Mouse (Mus musculus) myocyte (in vitro differentiated cells): ENCODE results near the gene Tnxb. TPM values are rescaled to one million over a fixed set of nuclear protein-coding genes. Genes with fewer than 3 reads are reported as not detected.

ENCODE experiments used
- H3K27me3 ChIP-seq: one replicate; pipeline ENCODE4 v1.6.1; 2011; ENCODE audit not compliant: control insufficient read depth, insufficient read depth, insufficient read length
- H3K36me3 ChIP-seq: one replicate; pipeline ENCODE4 v1.6.1; 2011; ENCODE audit not compliant: control insufficient read depth, insufficient read depth
- H3K4me2 ChIP-seq: one replicate; pipeline ENCODE4 v1.6.1; 2011; ENCODE audit warnings: low read depth, control low read depth
- H3K4me3 ChIP-seq: one replicate; pipeline ENCODE4 v1.5.1; 2011; ENCODE audit warnings: mild to moderate bottlenecking, control low read depth, moderate library complexity
- H3K79me2 ChIP-seq: one replicate; pipeline ENCODE4 v1.6.1; 2011; ENCODE audit not compliant: control insufficient read depth, insufficient read depth
- H3ac ChIP-seq: one replicate; pipeline ENCODE4 v1.6.1; 2011; ENCODE audit not compliant: control insufficient read depth, insufficient read length
- CEBPB ChIP-seq: IDR thresholded peaks from 2 replicates; pipeline ENCODE4 v1.6.1; 2011; ENCODE audit warnings: mild to moderate bottlenecking, moderate library complexity; ENCODE audit not compliant: poor library complexity, insufficient read depth, severe bottlenecking
- E2F4 ChIP-seq: IDR thresholded peaks from one replicate; pipeline ENCODE4 v1.6.1; 2011; ENCODE audit warnings: mild to moderate bottlenecking, control low read depth, moderate library complexity; ENCODE audit not compliant: insufficient read depth
- MAX ChIP-seq: IDR thresholded peaks from one replicate; pipeline ENCODE4 v1.6.1; 2011; ENCODE audit warnings: low read depth, mild to moderate bottlenecking, control low read depth
- MYOD1 ChIP-seq, 3 experiments: IDR thresholded peaks; one replicate each; pipeline ENCODE4 v1.6.1; 2011; ENCODE audit warnings: control low read depth in 2 of 3, low read depth in 2 of 3, mild to moderate bottlenecking in 2 of 3, moderate library complexity in 1 of 3; ENCODE audit not compliant: insufficient read length in 2 of 3, control insufficient read depth in 1 of 3
- MYOG ChIP-seq, 3 experiments: IDR thresholded peaks; one replicate each; pipeline ENCODE4 v1.6.1; 2011; ENCODE audit warnings: control low read depth in 2 of 3, low read depth in 2 of 3, mild to moderate bottlenecking in 2 of 3; ENCODE audit not compliant: insufficient read length in 2 of 3, control insufficient read depth in 1 of 3, insufficient read depth in 1 of 3
- POLR2A ChIP-seq: IDR thresholded peaks from one replicate; pipeline ENCODE4 v1.6.1; 2011; ENCODE audit warnings: low read depth, mild to moderate bottlenecking, control low read depth, moderate library complexity; ENCODE audit not compliant: insufficient read length
- POLR2AphosphoS2 ChIP-seq: IDR thresholded peaks from one replicate; pipeline ENCODE4 v1.6.1; 2011; ENCODE audit warnings: low read depth, control low read depth; ENCODE audit not compliant: insufficient read length
- REST ChIP-seq: IDR thresholded peaks from one replicate; pipeline ENCODE4 v1.6.1; 2011; ENCODE audit warnings: mild to moderate bottlenecking, control low read depth, moderate library complexity; ENCODE audit not compliant: insufficient read depth, insufficient read length
- SRF ChIP-seq: IDR thresholded peaks from one replicate; pipeline ENCODE4 v1.6.1; 2011; ENCODE audit warnings: low read depth; ENCODE audit not compliant: control insufficient read depth, insufficient read length
- TCF12 ChIP-seq: IDR thresholded peaks from one replicate; pipeline ENCODE4 v1.6.1; 2011; ENCODE audit warnings: mild to moderate bottlenecking, control low read depth; ENCODE audit not compliant: poor library complexity, insufficient read depth, severe bottlenecking
- TCF3 ChIP-seq: IDR thresholded peaks from one replicate; pipeline ENCODE4 v1.6.1; 2011; ENCODE audit warnings: low read depth, control low read depth; ENCODE audit not compliant: insufficient read length
- USF1 ChIP-seq: IDR thresholded peaks from one replicate; pipeline ENCODE4 v1.6.1; 2011; ENCODE audit warnings: low read depth, mild to moderate bottlenecking, control low read depth, moderate library complexity
- polyA plus RNA-seq: library from polyadenylated mRNA; unstranded; fragments of >200 nt; fragmentation: generic; extraction: Trizol; gene quantifications from one replicate; pipeline ENCODE4 v1.2.1, GENCODE M21; 2012; ENCODE audit warnings: missing spikeins

The Tnxb gene
- polyA plus RNA-seq, 1 experiment = under 0.01 TPM

DNA sequence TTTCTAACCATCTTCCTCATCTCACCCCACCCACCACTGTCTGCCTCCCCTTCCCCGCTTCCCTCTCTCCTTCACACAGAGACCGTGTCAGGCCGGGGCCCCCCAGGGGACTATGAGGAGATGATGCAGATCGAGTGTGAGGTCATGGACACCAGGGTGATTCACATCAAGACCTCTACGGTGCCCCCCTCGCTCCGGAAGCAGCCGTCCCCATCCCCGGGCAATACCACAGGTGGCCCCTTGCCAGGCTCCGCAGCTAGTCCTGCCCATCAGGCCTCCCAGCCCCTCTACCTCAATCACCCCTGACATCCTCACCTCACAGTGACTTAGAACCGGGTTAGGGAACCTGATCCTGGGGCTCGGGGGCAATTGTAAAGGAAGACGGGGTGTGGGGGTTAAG lies 15.9 kb upstream of the Tnxb start:
- peaks cover 3% of the 10 kb centered on the region for H3K36me3 ChIP-seq
- no peak overlapping the region for H3K4me3 ChIP-seq
- no peak overlapping the region for H3K4me2 ChIP-seq
- no peak for TF ChIP-seq MYOD1 (IDR thresholded peaks at IDR 0.05; ENCODE audit: control insufficient read depth in 1 of 3, insufficient read length in 2 of 3, low read depth in 2 of 3)
- TF ChIP-seq TCF12 = no peak
- no peak for TF ChIP-seq E2F4
- TF ChIP-seq CEBPB = no peak
- no peak for TF ChIP-seq SRF
- TF ChIP-seq POLR2AphosphoS2 = no peak
- TF ChIP-seq REST = no peak
- TF ChIP-seq MAX = no peak
- TF ChIP-seq POLR2A = no peak
- no peak for TF ChIP-seq MYOG (IDR thresholded peaks at IDR 0.05; ENCODE audit: control insufficient read depth in 1 of 3, insufficient read depth in 1 of 3, insufficient read length in 2 of 3, low read depth in 2 of 3)
- no peak for TF ChIP-seq USF1
- no peak for TF ChIP-seq TCF3
- no peaks in the 10 kb centered on the region for H3K79me2 ChIP-seq
- H3K27me3 ChIP-seq = peaks cover 12% of the 10 kb centered on the region
- H3ac ChIP-seq = no peak overlapping the region

DNA sequence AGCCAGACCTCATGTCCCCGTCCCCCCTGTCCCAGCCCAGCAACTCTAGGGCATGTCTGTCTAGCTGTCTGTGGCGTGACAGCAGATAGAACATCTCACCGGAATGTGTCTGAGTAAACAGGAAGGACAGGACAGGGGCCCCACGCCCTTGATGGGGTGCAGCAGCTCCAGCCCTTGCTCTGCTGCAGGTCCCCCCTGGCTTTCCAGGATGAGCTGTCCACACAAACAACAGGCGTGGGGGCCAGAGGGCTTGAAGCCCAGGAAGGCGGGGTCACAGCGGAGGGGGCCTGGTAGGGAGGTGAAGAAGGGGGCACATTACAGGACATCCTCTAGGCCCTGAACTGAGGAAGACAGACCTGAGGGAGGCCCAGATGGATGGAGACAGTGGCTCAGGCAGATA lies 15.2 kb upstream of the Tnxb start:
- Histone ChIP-seq H3ac (no peak overlapping the region), H3K79me2 (no peaks in the 10 kb centered on the region), H3K27me3 (peaks cover 17% of the 10 kb centered on the region), H3K36me3 (peaks cover 3% of the 10 kb centered on the region), H3K4me3 (no peak overlapping the region), H3K4me2 (no peak overlapping the region)
- TF ChIP-seq E2F4 (no peak), MYOD1 (IDR thresholded peaks at IDR 0.05; ENCODE audit: control insufficient read depth in 1 of 3, insufficient read length in 2 of 3, low read depth in 2 of 3) (no peak), SRF (no peak), MAX (no peak), POLR2A (no peak), POLR2AphosphoS2 (no peak), MYOG (IDR thresholded peaks at IDR 0.05; ENCODE audit: control insufficient read depth in 1 of 3, insufficient read depth in 1 of 3, insufficient read length in 2 of 3, low read depth in 2 of 3) (no peak), CEBPB (no peak), TCF3 (no peak), REST (no peak), TCF12 (no peak), USF1 (no peak)

DNA sequence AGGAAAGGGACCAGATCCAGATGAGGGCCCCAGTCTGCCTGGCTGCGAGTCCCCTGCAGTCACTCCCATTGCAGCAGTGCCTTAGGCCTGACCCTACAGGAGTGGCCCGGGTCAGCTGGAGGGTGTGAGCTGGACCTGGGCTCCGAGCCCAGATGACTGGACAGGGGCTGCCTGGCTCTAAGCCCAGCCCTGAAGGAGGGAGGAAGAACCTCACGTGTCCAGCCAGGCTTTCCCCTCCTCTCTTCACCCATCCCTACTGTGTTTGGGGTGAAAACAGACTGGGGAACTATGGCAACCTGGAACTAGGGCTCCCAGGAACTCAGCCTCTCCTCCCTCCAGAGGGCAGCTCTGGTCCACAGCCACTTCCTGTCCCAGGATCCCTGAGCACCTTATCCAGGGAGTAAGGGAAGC lies 14.7 kb upstream of the Tnxb start:
- TF ChIP-seq POLR2AphosphoS2 = peak; percentile 23
- no peak for TF ChIP-seq POLR2A
- Histone ChIP-seq H3K79me2 (no peaks in the 10 kb centered on the region), H3K27me3 (peaks cover 21% of the 10 kb centered on the region), H3K36me3 (peaks cover 3% of the 10 kb centered on the region), H3ac (no peak overlapping the region), H3K4me3 (no peak overlapping the region), H3K4me2 (no peak overlapping the region)

DNA sequence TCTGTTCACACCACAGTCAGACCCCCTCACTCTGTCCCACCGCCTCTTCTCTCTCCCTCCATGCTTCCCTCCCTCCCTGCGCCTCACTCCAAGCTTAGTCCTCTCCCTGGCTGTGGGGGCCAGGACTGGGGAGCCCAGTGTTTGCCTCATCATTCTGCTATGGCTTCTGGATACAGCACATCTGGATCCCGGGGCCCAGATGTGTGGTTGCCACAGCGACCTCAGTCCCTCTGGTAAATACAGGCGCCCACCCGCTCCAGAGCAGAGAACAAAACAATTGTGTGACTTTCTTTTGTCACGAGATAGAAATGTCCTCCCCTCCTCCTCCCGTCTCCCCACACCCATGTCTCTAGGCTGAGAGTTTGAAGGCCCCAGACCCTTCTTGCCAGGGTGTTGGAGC lies 13.7 kb upstream of the Tnxb start:
- H3K4me2 ChIP-seq = no peak overlapping the region
- H3ac ChIP-seq = no peak overlapping the region
- H3K27me3 ChIP-seq = peaks cover 31% of the 10 kb centered on the region
- H3K4me3 ChIP-seq = no peak overlapping the region
- no peaks in the 10 kb centered on the region for H3K79me2 ChIP-seq
- H3K36me3 ChIP-seq = peaks cover 3% of the 10 kb centered on the region
- TF ChIP-seq MYOD1 (IDR thresholded peaks at IDR 0.05; ENCODE audit: control insufficient read depth in 1 of 3, insufficient read length in 2 of 3, low read depth in 2 of 3) (no peak), TCF12 (no peak), MYOG (IDR thresholded peaks at IDR 0.05; ENCODE audit: control insufficient read depth in 1 of 3, insufficient read depth in 1 of 3, insufficient read length in 2 of 3, low read depth in 2 of 3) (no peak), POLR2A (no peak), SRF (no peak), CEBPB (no peak), REST (no peak), E2F4 (no peak), TCF3 (no peak), MAX (no peak), POLR2AphosphoS2 (no peak), USF1 (no peak)

DNA sequence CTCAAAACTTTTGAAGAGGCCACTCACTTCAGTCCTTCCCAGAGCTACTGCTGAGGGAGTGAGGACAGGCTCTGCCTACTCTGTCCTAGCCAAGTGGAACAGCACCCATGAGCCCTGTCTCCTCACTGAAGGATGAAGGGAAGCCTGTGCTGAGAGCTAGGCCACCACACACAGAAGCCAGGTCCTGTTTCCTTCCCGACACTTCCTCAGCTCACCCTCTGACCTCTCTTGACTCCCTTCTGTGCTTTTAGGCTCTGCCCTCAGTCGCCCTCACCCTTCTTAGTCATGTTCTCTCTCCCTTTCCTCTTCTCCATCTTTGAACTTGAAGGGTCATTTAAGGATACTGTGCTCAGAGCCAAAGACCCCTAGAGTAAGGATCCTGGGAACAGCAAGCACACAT lies 13.1 kb upstream of the Tnxb start:
- H3ac ChIP-seq = no peak overlapping the region
- TF ChIP-seq MYOG (IDR thresholded peaks at IDR 0.05; ENCODE audit: control insufficient read depth in 1 of 3, insufficient read depth in 1 of 3, insufficient read length in 2 of 3, low read depth in 2 of 3) = no peak
- no peak for TF ChIP-seq SRF
- no peak for TF ChIP-seq CEBPB
- TF ChIP-seq POLR2A = no peak
- no peaks in the 10 kb centered on the region for H3K36me3 ChIP-seq
- H3K4me3 ChIP-seq = no peak overlapping the region
- peaks cover 31% of the 10 kb centered on the region for H3K27me3 ChIP-seq
- no peak overlapping the region for H3K4me2 ChIP-seq
- H3K79me2 ChIP-seq = no peaks in the 10 kb centered on the region
